Mouse (Mus musculus) limb, embryonic 15.5 days (tissue): ENCODE results near the gene Col18a1. TPM values are rescaled to one million over a fixed set of nuclear protein-coding genes. Genes with fewer than 3 reads are reported as not detected.

Experiments
- ATAC-seq: fragments of 200-750 bp; cut with Nextera tagmentation; 2 replicates; pipeline ENCODE4 v1.8.0; 2017; ENCODE audit warnings: low read depth, moderate TSS enrichment; ENCODE audit not compliant: insufficient number of reproducible peaks, low FRiP score, low TSS enrichment
- H3K27ac ChIP-seq: fragments of 300-500 bp; sonication (generic); 2 replicates; pipeline ENCODE4 v1.5.1; 2015; ENCODE audit warnings: moderate library complexity, mild to moderate bottlenecking, inconsistent platforms
- H3K27me3 ChIP-seq: fragments of 300-500 bp; sonication (generic); 2 replicates; pipeline ENCODE4 v1.6.1; 2015; ENCODE audit warnings: inconsistent platforms
- H3K36me3 ChIP-seq: fragments of 300-500 bp; sonication (generic); 2 replicates; pipeline ENCODE4 v1.6.1; 2015; ENCODE audit warnings: inconsistent platforms
- H3K4me1 ChIP-seq: fragments of 300-500 bp; sonication (generic); 2 replicates; pipeline ENCODE4 v1.6.1; 2015; ENCODE audit warnings: inconsistent platforms
- H3K4me2 ChIP-seq: fragments of 300-500 bp; sonication (generic); 2 replicates; pipeline ENCODE4 v1.6.1; 2015; ENCODE audit warnings: mild to moderate bottlenecking, inconsistent platforms
- H3K4me3 ChIP-seq: fragments of 300-500 bp; sonication (generic); 2 replicates; pipeline ENCODE4 v1.5.1; 2015; ENCODE audit warnings: mild to moderate bottlenecking, inconsistent platforms
- H3K9ac ChIP-seq: fragments of 300-500 bp; sonication (generic); 2 replicates; pipeline ENCODE4 v1.6.1; 2015; ENCODE audit warnings: inconsistent platforms
- H3K9me3 ChIP-seq: fragments of 300-500 bp; sonication (generic); 2 replicates; pipeline ENCODE4 v1.6.1; 2016; ENCODE audit warnings: inconsistent platforms
- WGBS: fragments of 180-500 bp; shearing (Covaris S2); methylation state at CpG from one replicate; pipeline ENCODE4 v1.1.7; 2015; 5-methylcytosine and 5-hydroxymethylcytosine counted together
- polyA plus RNA-seq: library from polyadenylated mRNA; unstranded; fragments of >200 nt; fragmentation: Nextera tagmentation; extraction: Ambion mirVana; gene quantifications from 2 replicates; pipeline ENCODE4 v1.2.1, GENCODE M21; 2015

Col18a1 gene
- polyA plus RNA-seq, 1 experiment from 2014 or later = 93.5 TPM

DNA sequence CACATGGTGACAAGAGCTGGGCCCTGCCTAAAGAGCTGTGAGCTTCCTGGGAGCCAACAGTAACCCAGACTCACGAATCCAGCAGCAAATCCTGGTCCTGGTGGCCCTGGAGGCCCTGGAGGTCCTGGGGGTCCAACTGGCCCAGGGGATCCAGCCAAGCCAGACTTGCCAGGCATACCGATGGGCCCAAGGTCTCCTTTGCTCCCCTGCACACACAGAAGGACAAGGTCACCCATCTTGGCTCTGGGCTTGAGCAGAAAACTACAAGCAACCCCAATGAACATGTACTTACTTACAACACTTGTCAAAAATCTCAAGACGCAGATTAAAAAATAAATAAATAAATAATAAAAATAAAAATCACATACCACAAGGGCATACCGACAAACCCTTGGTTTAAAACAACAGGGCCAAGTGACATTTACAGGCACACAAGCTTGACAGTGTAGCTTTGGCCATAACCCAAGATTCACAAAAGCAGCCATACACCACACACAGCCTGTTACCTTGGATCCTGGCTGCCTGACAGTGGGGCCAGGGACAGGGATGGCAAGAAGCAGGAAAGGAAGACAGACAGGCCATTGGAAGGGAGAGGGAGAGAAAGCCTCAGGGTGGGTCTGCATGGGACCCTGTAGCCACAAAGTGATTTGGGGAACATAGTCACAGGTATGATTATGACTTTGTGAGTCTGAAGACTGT is 91.9 kb downstream of the Col18a1 start:
- no peak overlapping the region for H3K4me3 ChIP-seq
- H3K9ac ChIP-seq = no peak overlapping the region
- no peak overlapping the region for H3K4me2 ChIP-seq
- 0 out of 2 replicates have a peak, but pooled peaks cover 4% of the 10 kb centered on the region for H3K36me3 ChIP-seq
- H3K27me3 ChIP-seq = no peaks in the 10 kb centered on the region
- no peaks in the 10 kb centered on the region for H3K4me1 ChIP-seq
- H3K9me3 ChIP-seq = no peaks in the 10 kb centered on the region
- H3K27ac ChIP-seq = no peak overlapping the region
- WGBS = 85% methylated on average over 4 of the region's 4 CpGs
- ATAC-seq = no peak

GRCm38 (mm10) chr10:77070072-77070471 is 96.3 kb downstream of the Col18a1 start:
- H3K4me3 ChIP-seq = no peak overlapping the region
- no peaks in the 10 kb centered on the region for H3K27me3 ChIP-seq
- no peak overlapping the region for H3K27ac ChIP-seq
- no peaks in the 10 kb centered on the region for H3K36me3 ChIP-seq
- H3K4me1 ChIP-seq = no peaks in the 10 kb centered on the region
- no peak overlapping the region for H3K9ac ChIP-seq
- 0 out of 2 replicates have a peak, but pooled peaks have one; percentile 17 for ATAC-seq
- no peak overlapping the region for H3K4me2 ChIP-seq
- no peaks in the 10 kb centered on the region for H3K9me3 ChIP-seq
- 48% methylated on average over 4 of the region's 4 CpGs for WGBS

DNA sequence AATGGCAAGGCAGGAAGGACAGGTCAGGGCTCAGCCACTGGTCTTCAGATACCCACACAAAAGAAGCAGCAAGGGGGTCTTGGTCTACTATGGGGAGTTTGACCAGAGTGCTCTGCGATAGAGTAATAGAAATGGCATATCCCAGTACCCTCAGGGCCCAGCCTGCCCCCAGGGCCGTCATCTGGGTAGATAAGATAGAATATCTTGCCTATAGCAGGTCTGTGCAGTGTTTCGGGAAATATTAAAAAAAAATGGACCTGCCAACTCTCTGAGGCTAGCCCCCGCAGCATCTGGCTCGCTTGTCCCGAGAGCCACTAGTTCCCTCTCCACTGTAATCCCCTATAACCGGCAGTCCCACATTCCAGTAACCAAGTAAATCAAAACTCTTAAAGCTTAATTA is 97.9 kb downstream of the Col18a1 start:
- no peaks in the 10 kb centered on the region for H3K27me3 ChIP-seq
- no peaks in the 10 kb centered on the region for H3K36me3 ChIP-seq
- no peak overlapping the region for H3K4me3 ChIP-seq
- WGBS = 82% methylated on average over 7 of the region's 7 CpGs
- no peaks in the 10 kb centered on the region for H3K9me3 ChIP-seq
- H3K9ac ChIP-seq = no peak overlapping the region
- H3K27ac ChIP-seq = no peak overlapping the region
- H3K4me2 ChIP-seq = no peak overlapping the region
- H3K4me1 ChIP-seq = no peaks in the 10 kb centered on the region
- no peak for ATAC-seq

DNA sequence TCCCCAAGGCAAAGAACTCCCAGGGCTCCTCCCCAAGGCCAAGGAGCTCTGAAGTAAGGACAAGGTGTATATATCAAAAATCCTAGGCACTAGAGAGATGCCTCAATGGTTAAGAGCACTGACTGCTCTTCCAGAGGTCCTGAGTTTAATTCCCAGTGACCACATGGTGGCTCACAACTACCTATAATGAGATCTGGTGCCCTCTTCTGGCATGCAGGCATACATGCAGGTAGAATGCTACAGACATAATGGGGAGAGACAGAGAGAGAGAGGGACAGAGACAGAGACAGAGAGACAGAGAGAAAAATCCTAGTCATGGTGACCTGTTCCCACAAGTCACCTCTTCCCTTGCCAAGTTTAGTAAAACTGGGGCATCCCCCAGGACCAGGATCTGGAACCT is 101.7 kb downstream of the Col18a1 start:
- Histone ChIP-seq H3K9me3 (no peaks in the 10 kb centered on the region), H3K4me2 (no peak overlapping the region), H3K27me3 (no peaks in the 10 kb centered on the region), H3K4me1 (0 out of 2 replicates have a peak, but pooled peaks cover 3% of the 10 kb centered on the region), H3K36me3 (no peaks in the 10 kb centered on the region), H3K9ac (no peak overlapping the region), H3K4me3 (no peak overlapping the region), H3K27ac (no peak overlapping the region)
- ATAC-seq = no peak

DNA sequence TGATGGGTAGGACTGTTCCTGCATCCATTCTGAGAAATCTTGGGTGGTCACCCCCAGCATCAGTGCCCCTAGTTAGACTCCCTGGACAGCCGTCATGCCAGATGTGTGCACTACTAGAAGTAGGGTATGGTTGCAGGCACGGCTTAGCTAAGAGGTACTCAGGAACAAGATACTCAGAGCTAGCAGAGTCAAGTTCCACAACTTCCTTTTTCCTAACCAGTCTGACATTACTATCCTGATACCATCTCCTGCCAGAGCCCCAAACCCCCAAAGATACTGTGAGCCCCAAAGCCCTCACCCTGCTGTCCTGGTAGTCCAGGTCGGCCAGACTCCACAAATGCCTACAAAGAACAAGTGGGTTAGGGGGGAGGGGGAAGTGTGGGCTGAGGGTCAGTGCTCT is 102.1 kb downstream of the Col18a1 start:
- Histone ChIP-seq H3K4me1 (0 out of 2 replicates have a peak, but pooled peaks cover 3% of the 10 kb centered on the region), H3K4me3 (no peak overlapping the region), H3K36me3 (no peaks in the 10 kb centered on the region), H3K27me3 (no peaks in the 10 kb centered on the region), H3K9ac (no peak overlapping the region), H3K4me2 (no peak overlapping the region), H3K9me3 (no peaks in the 10 kb centered on the region), H3K27ac (no peak overlapping the region)
- ATAC-seq = no peak
- WGBS = 88% methylated on average over 3 of the region's 3 CpGs

- ATAC-seq = no peak
- H3K9me3 ChIP-seq = no peaks in the 10 kb centered on the region
Measured at GRCm38 (mm10) chr10:77062393-77063010, 103.8 kb downstream of the Col18a1 start.

DNA sequence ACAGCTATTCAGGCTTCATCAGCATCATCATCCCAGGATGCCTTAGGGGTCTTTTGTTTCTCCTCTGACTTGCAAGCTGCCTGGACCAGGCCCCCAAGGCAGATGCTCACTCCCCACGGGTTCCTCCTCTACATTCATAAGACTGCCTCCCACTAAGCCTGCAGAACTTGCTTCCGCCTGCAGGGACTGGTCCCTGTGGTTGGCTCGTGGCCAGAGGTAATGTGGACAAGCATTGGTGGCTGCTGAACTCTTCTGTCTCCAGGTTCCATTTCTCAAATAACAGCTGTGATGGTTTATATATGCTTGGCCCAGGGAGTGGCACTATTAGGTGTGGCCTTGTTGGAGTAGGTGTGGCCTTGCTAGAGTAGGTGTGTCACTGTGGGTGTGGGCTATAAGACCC is 104.9 kb downstream of the Col18a1 start:
- H3K4me1 ChIP-seq = 0 out of 2 replicates have a peak, but pooled peaks cover 5% of the 10 kb centered on the region
- H3K27ac ChIP-seq = no peak overlapping the region
- ATAC-seq = no peak
- H3K4me3 ChIP-seq = no peak overlapping the region
- no peaks in the 10 kb centered on the region for H3K9me3 ChIP-seq
- no peaks in the 10 kb centered on the region for H3K36me3 ChIP-seq
- H3K27me3 ChIP-seq = no peaks in the 10 kb centered on the region
- H3K9ac ChIP-seq = no peak overlapping the region
- 68% methylated on average over 3 of the region's 3 CpGs for WGBS
- H3K4me2 ChIP-seq = no peak overlapping the region

More at GRCm38 (mm10) chr10:77062393-77063010, 103.8 kb downstream of the Col18a1 start:
- no peak overlapping the region for H3K27ac ChIP-seq
- no peaks in the 10 kb centered on the region for H3K36me3 ChIP-seq
- H3K9ac ChIP-seq = no peak overlapping the region
- H3K4me1 ChIP-seq = 0 out of 2 replicates have a peak, but pooled peaks cover 3% of the 10 kb centered on the region
- WGBS = 86% methylated on average over 11 of the region's 11 CpGs
- H3K4me2 ChIP-seq = no peak overlapping the region
- no peaks in the 10 kb centered on the region for H3K27me3 ChIP-seq
- H3K4me3 ChIP-seq = no peak overlapping the region

- Histone ChIP-seq H3K4me2 (no peak overlapping the region), H3K9ac (no peak overlapping the region), H3K9me3 (no peaks in the 10 kb centered on the region), H3K36me3 (peaks cover 13% of the 10 kb centered on the region), H3K4me3 (no peak overlapping the region), H3K27me3 (no peaks in the 10 kb centered on the region), H3K4me1 (0 out of 2 replicates have a peak, but pooled peaks cover 5% of the 10 kb centered on the region), H3K27ac (peak overlapping the region; percentile 28; the same call in 1 of the 2 replicates)
- no peak for ATAC-seq
- WGBS = 68% methylated on average over 10 of the region's 10 CpGs
Measured at GRCm38 (mm10) chr10:77056768-77057167, 109.6 kb downstream of the Col18a1 start.

DNA sequence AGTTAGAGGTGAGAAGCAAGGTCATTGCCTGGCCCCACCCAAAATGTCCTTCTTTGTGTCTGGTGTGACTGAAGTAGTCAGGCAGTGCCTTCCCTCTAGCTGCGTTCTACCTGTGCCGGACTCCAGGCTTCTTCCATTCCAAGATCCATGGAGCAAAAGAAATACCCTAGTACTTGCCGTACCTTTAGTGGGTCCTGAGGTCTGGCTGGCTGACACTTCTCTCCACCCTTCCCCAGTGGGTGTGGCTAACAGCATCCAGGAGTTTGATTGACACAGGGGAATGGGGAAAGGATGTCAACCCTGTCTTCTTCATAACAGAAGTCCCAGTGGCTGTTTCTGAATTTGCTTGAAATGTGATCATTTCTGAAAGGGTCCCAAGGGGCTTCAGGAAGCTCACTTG is 117.7 kb downstream of the Col18a1 start:
- Histone ChIP-seq H3K4me2 (no peak overlapping the region), H3K9me3 (no peaks in the 10 kb centered on the region)

GRCm38 (mm10) chr10:77048196-77048595 is 118.2 kb downstream of the Col18a1 start:
- no peak for ATAC-seq
- WGBS = 75% methylated on average over 3 of the region's 4 CpGs
- Histone ChIP-seq H3K36me3 (peaks cover 71% of the 10 kb centered on the region), H3K27ac (no peak overlapping the region), H3K9ac (no peak overlapping the region), H3K4me2 (no peak overlapping the region), H3K4me3 (no peak overlapping the region), H3K27me3 (no peaks in the 10 kb centered on the region), H3K4me1 (no peaks in the 10 kb centered on the region), H3K9me3 (no peaks in the 10 kb centered on the region)

More for the DNA sequence above, 117.7 kb downstream of the Col18a1 start:
- Histone ChIP-seq H3K4me3 (no peak overlapping the region), H3K36me3 (peaks cover 70% of the 10 kb centered on the region), H3K27me3 (no peaks in the 10 kb centered on the region), H3K4me1 (no peaks in the 10 kb centered on the region), H3K9ac (no peak overlapping the region), H3K27ac (no peak overlapping the region)
- ATAC-seq = no peak
- 96% methylated on average over 3 of the region's 3 CpGs for WGBS

DNA sequence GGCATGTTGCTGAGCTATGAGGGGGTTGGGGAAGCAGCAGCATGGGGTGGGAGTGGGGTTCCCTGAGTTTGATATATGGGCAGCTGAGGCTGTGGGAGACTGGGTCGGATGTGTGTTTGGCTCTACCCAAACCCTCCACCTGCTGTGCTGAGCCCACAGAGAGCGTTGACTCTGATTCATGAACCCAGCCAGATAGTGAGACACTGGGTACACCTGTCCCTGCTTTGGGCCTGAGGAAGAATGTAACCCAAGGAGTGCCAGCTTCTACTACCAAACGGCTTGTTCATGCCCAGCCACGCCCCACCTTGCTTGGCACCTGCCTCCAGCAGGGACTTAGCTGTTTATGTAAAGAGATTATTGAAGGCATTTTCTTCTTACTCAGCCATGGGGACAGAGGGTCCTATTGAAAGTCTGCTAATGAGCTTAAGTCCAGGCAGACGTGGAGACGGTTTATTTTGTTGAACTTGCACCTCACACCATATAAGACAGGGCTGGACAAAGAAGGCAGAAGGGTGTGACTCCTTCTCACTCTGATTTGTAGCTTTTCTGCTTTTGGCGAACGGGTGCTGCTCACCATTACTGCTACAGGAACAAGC is 127.7 kb downstream of the Col18a1 start:
- peaks cover 49% of the 10 kb centered on the region for H3K36me3 ChIP-seq
- H3K4me2 ChIP-seq = no peak overlapping the region
- no peak overlapping the region for H3K9ac ChIP-seq
- 86% methylated on average over 8 of the region's 8 CpGs for WGBS
- H3K27ac ChIP-seq = no peak overlapping the region
- no peak overlapping the region for H3K4me3 ChIP-seq
- H3K4me1 ChIP-seq = peaks cover 17% of the 10 kb centered on the region
- H3K9me3 ChIP-seq = no peaks in the 10 kb centered on the region
- no peaks in the 10 kb centered on the region for H3K27me3 ChIP-seq
- no peak for ATAC-seq

- Histone ChIP-seq H3K4me2 (no peak overlapping the region), H3K4me3 (no peak overlapping the region), H3K36me3 (peaks cover 21% of the 10 kb centered on the region), H3K27me3 (0 out of 2 replicates have a peak, but pooled peaks cover 3% of the 10 kb centered on the region), H3K27ac (no peak overlapping the region), H3K9me3 (no peaks in the 10 kb centered on the region), H3K4me1 (peaks cover 26% of the 10 kb centered on the region), H3K9ac (no peak overlapping the region)
- ATAC-seq = no peak
- WGBS = 79% methylated on average over 6 of the region's 6 CpGs
Measured at GRCm38 (mm10) chr10:77035487-77035886, 130.9 kb downstream of the Col18a1 start.
